Mouse (Mus musculus) duodenum, adult 2 months (tissue): Measurements from ENCODE around the gene Otud3. TPM values are rescaled to one million over a fixed set of nuclear protein-coding genes. Genes with fewer than 3 reads are reported as not detected.

ENCODE experiments used
- polyA plus RNA-seq: library from polyadenylated mRNA; depleted of rRNA; stranded (reverse); fragments of >200 nt; gene quantifications from 2 replicates; pipeline ENCODE4 v1.2.3, GENCODE M21; 2012; ENCODE audit warnings: low replicate concordance; rRNA removed

Gene Otud3
- polyA plus RNA-seq = 4.5 and 7.6 TPM in 2 replicates

DNA sequence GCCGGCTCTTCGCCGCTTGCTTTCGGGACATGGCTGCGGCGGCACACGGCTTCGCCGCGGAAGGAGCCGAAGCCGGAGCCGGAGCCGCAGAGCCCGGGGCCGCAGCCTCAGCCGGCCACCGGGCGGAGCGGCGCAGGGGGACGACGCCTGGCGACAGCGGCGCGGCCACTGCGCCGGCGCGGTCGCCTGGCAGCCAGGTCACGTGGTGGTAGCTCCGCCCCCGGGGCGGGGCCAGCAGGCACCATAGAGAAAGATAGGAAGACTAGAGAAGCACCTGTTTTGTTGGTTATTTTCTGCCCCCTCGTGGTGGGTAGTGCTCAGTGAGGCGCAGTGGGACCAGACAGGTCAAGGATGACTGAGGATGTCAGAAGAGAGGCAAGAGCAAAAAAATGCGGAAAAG, at the start of gene Otud3:
Gene Otud3 (minus strand): TSS at position 149 of the 400 bp plus-strand sequence.

GRCm38 (mm10) chr4:138877731-138878130, 36.0 kb downstream of the Otud3 start, which contains the start of gene Pla2g2e:
Pla2g2e (plus strand) TSS chr4:138877942.

GRCm38 (mm10) chr4:138873864-138874263, 39.9 kb downstream of the Otud3 start, which contains the start of gene Gm13030:
Gm13030 (minus strand) TSS chr4:138873964.

GRCm38 (mm10) chr4:138863344-138863998, 50.3 kb downstream of the Otud3 start, which contains the start of gene Pla2g5:
Pla2g5 (minus strand) TSS chr4:138863482.

Other genes starting within 250 kb of the Otud3 start
- 0.08 and 0.61 TPM in 2 replicates for gene Pla2g2c, start 189.2 kb downstream of the Otud3 start, polyA plus RNA-seq
- gene Ubxn10, start 176.8 kb downstream of the Otud3 start, polyA plus RNA-seq = 0.64 and 2.2 TPM in 2 replicates
- gene Pla2g2f, start 156.3 kb downstream of the Otud3 start, polyA plus RNA-seq = 7.4 and 9.9 TPM in 2 replicates
- gene Pla2g2d, start 138.2 kb downstream of the Otud3 start, polyA plus RNA-seq = 1.3 and 5.0 TPM in 2 replicates
- 4.6 and 9.2 TPM in 2 replicates for gene Pla2g5, start 50.5 kb downstream of the Otud3 start, polyA plus RNA-seq
- gene Gm13030, start 40.0 kb downstream of the Otud3 start, polyA plus RNA-seq = not detected in 2 replicates
- gene Pla2g2e, start 36.0 kb downstream of the Otud3 start, polyA plus RNA-seq = 1.1 TPM in 2 replicates
- 398 and 463 TPM in 2 replicates for gene Rnf186, start 53.2 kb upstream of the Otud3 start, polyA plus RNA-seq
- gene Tmco4, start 58.9 kb upstream of the Otud3 start, polyA plus RNA-seq = 36.4 and 36.5 TPM in 2 replicates
- gene Htr6, start 161.6 kb upstream of the Otud3 start, polyA plus RNA-seq = 1.2 and 3.3 TPM in 2 replicates
- gene Nbl1, start 179.0 kb upstream of the Otud3 start, polyA plus RNA-seq = 125 and 184 TPM in 2 replicates
- gene Minos1, start 217.2 kb upstream of the Otud3 start, polyA plus RNA-seq = 21.5 and 48.2 TPM in 2 replicates